Mouse (Mus musculus): ENCODE results near the gene Bbs9. TPM values are rescaled to one million over a fixed set of nuclear protein-coding genes. Genes with fewer than 3 reads are reported as not detected.
"Not testable (repeated sequence)": the region's sequence is repeated elsewhere in the genome, so short reads cannot be mapped to it uniquely, and the experiment has no call there.

Bbs9 gene
- polyA plus RNA-seq, 1 experiment from 2014 or later, result 12.3 TPM

DNA sequence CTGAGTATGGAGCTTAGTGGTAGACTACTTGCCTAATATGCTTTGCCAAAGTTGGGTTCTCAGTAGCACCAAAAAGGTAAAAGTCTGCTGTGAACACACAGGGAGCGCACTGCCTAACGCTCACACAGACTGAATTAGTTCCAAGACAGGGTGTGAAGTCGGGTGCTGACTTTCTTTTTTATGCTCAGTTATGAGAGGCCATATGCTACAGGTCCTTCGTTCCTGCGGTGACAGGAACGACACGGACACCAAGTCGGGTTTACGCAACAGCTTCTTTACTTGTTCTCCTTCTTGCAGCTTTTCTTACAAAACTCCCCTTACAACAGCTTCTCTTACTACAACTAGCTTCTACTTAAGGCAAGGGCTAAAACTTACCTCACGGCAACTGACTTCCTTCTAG is 32.4 kb upstream of the Bbs9 start:
- peaks cover 17% of the 10 kb centered on the region for H3K36me3 ChIP-seq (ENCODE audit: control insufficient read depth, insufficient read depth, low read length)
- no peak overlapping the region for H3K27ac ChIP-seq (ENCODE audit: low read depth, low read length)
- no peaks in the 10 kb centered on the region for H3K27me3 ChIP-seq (ENCODE audit: control insufficient read depth, insufficient read depth, low read length)
- H3K4me2 ChIP-seq (replicated peaks; ENCODE audit: low read depth, low read length), result no peak overlapping the region
- no peak overlapping the region for H3K9ac ChIP-seq (ENCODE audit: low read depth, low read length)
- no peaks in the 10 kb centered on the region for H3K9me3 ChIP-seq (ENCODE audit: control insufficient read depth, low read length)
- ATAC-seq (ENCODE audit: low FRiP score, low TSS enrichment), result no peak
- H3K4me1 ChIP-seq (ENCODE audit: control insufficient read depth, insufficient read depth, low read length), result no peaks in the 10 kb centered on the region
- whole genome bisulfite sequencing, result 89% methylated on average over 10 of the region's 10 CpGs
- no peak overlapping the region for H3K4me3 ChIP-seq (ENCODE audit: low read length)

DNA sequence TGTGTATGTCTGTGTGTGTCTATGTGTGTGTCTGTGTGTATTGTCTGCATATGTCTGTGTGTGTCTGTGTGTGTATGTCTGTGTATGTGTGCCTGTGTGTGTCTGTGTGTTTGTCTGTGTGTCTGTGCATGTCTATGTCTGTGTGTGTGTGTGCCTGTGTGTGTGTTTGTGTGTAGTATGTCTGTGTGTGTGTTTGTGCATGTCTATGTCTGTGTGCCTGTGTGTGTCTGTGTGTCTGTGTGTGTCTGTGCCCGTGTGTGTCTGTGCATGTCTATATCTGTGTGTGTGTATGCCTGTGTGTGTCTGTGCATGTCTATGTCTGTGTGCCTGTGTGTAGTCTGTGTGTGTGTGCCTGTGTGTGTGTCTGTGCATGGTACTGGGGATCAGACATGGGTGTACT is 30.4 kb upstream of the Bbs9 start:
- Histone ChIP-seq H3K27me3 (ENCODE audit: control insufficient read depth, insufficient read depth, low read length) (no peaks in the 10 kb centered on the region), H3K4me3 (ENCODE audit: low read length) (no peak overlapping the region), H3K36me3 (ENCODE audit: control insufficient read depth, insufficient read depth, low read length) (peaks cover 34% of the 10 kb centered on the region), H3K9me3 (ENCODE audit: control insufficient read depth, low read length) (no peaks in the 10 kb centered on the region), H3K4me2 (replicated peaks; ENCODE audit: low read depth, low read length) (no peak overlapping the region), H3K4me1 (ENCODE audit: control insufficient read depth, insufficient read depth, low read length) (no peaks in the 10 kb centered on the region), H3K27ac (ENCODE audit: low read depth, low read length) (no peak overlapping the region), H3K9ac (ENCODE audit: low read depth, low read length) (no peak overlapping the region)
- ATAC-seq (ENCODE audit: low FRiP score, low TSS enrichment), result no peak
- WGBS, result 74% methylated on average over 1 of the region's 1 CpGs

DNA sequence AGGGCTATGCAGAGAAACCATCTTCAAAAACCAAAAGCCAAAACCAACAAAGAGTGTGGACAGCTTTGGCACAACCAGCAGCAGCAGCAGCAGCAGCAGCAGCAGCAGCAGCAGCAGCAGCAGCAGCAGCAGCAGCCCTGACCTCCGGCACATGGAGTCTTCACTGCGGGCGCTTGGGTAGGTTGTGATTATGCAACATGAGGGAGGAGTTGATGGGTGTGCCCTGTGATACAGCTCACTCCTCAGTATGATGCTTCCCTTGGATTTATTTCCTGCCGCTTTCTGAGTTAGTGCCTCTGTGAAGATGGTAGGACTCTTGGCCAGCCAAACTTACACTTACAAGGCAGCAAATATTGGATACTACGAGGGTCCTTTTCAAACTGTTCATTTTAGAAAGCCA is 28.3 kb upstream of the Bbs9 start:
- no peak overlapping the region for H3K4me3 ChIP-seq (ENCODE audit: low read length)
- no peak for ATAC-seq (ENCODE audit: low FRiP score, low TSS enrichment)
- no peaks in the 10 kb centered on the region for H3K9me3 ChIP-seq (ENCODE audit: control insufficient read depth, low read length)
- no peak overlapping the region for H3K4me2 ChIP-seq (replicated peaks; ENCODE audit: low read depth, low read length)
- no peaks in the 10 kb centered on the region for H3K4me1 ChIP-seq (ENCODE audit: control insufficient read depth, insufficient read depth, low read length)
- H3K27ac ChIP-seq (ENCODE audit: low read depth, low read length), result no peak overlapping the region
- WGBS, result 96% methylated on average over 5 of the region's 5 CpGs
- no peaks in the 10 kb centered on the region for H3K27me3 ChIP-seq (ENCODE audit: control insufficient read depth, insufficient read depth, low read length)
- peaks cover 55% of the 10 kb centered on the region for H3K36me3 ChIP-seq (ENCODE audit: control insufficient read depth, insufficient read depth, low read length)
- H3K9ac ChIP-seq (ENCODE audit: low read depth, low read length), result no peak overlapping the region

DNA sequence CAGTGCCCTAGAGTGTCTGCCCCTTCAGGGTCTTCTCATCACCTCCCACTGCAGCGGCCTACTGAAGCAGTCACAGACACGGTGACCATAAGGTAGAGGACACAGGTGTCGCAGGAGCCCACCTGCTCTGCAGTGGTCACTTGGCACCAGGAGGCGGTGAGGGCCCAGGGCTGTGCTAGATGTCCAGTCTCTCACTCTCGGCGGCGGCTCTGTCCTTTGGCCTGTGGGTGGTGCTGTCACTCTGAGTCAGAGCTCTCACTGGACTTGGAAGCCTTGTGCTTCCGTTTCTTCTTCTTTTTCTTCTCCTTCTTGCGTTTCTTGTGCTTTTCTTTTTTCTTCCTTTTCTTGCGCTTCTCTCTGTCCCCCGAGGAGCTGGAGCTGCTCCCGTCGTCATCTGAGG is 27.1 kb upstream of the Bbs9 start:
- H3K4me1 ChIP-seq (ENCODE audit: control insufficient read depth, insufficient read depth, low read length), result no peaks in the 10 kb centered on the region
- WGBS, result 90% methylated on average over 13 of the region's 13 CpGs
- no peak overlapping the region for H3K4me3 ChIP-seq (ENCODE audit: low read length)
- no peak for ATAC-seq (ENCODE audit: low FRiP score, low TSS enrichment)
- no peak overlapping the region for H3K27ac ChIP-seq (ENCODE audit: low read depth, low read length)
- no peak overlapping the region for H3K4me2 ChIP-seq (replicated peaks; ENCODE audit: low read depth, low read length)
- H3K9ac ChIP-seq (ENCODE audit: low read depth, low read length), result no peak overlapping the region
- no peaks in the 10 kb centered on the region for H3K27me3 ChIP-seq (ENCODE audit: control insufficient read depth, insufficient read depth, low read length)
- no peaks in the 10 kb centered on the region for H3K9me3 ChIP-seq (ENCODE audit: control insufficient read depth, low read length)
- H3K36me3 ChIP-seq (ENCODE audit: control insufficient read depth, insufficient read depth, low read length), result peaks cover 67% of the 10 kb centered on the region

DNA sequence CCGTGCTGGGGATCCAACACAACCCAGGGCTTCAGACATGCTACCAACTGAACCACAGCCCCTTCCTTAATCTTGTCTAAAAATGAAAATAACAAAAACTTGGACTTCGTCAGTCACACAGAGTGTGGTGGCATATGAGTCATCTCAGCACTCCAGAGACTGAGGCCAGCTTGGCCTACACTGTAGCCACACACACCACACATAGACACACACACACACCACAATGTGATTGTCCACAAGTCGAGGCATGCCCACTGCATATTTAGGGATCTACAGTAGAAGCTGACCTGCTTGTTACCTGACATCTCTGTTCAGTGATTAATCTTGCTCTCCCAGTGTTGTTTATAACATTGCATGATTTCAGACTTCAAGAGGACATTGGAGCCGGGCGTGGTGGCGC is 26.3 kb upstream of the Bbs9 start:
- H3K36me3 ChIP-seq (ENCODE audit: control insufficient read depth, insufficient read depth, low read length), result peaks cover 73% of the 10 kb centered on the region
- no peaks in the 10 kb centered on the region for H3K4me1 ChIP-seq (ENCODE audit: control insufficient read depth, insufficient read depth, low read length)
- no peak overlapping the region for H3K27ac ChIP-seq (ENCODE audit: low read depth, low read length)
- ATAC-seq (ENCODE audit: low FRiP score, low TSS enrichment), result no peak
- no peak overlapping the region for H3K4me2 ChIP-seq (replicated peaks; ENCODE audit: low read depth, low read length)
- no peak overlapping the region for H3K4me3 ChIP-seq (ENCODE audit: low read length)
- no peaks in the 10 kb centered on the region for H3K27me3 ChIP-seq (ENCODE audit: control insufficient read depth, insufficient read depth, low read length)
- H3K9me3 ChIP-seq (ENCODE audit: control insufficient read depth, low read length), result no peaks in the 10 kb centered on the region
- no peak overlapping the region for H3K9ac ChIP-seq (ENCODE audit: low read depth, low read length)
- WGBS, result 96% methylated on average over 6 of the region's 6 CpGs

DNA sequence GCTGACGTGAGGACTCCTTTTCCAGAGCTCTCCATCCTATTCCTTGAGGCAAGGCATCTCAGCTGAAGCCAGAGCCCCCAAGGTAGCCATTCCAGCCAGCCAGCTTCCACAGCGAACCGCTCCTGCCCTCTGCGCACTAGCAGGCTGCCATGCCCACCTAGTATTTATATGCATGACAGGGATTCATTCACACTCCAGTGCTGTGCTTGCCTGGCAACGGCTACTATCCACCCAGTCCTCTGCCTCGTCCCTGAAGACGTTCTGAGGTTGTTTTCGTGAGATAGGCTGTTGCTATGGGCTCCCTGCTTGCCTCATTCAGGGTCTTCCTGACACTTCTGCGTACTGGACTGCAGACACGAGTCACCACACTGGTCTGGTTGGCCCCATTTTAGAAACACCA is 22.8 kb upstream of the Bbs9 start:
- Histone ChIP-seq H3K4me1 (ENCODE audit: control insufficient read depth, insufficient read depth, low read length) (no peaks in the 10 kb centered on the region), H3K36me3 (ENCODE audit: control insufficient read depth, insufficient read depth, low read length) (peaks cover 92% of the 10 kb centered on the region), H3K27ac (ENCODE audit: low read depth, low read length) (no peak overlapping the region), H3K27me3 (ENCODE audit: control insufficient read depth, insufficient read depth, low read length) (no peaks in the 10 kb centered on the region), H3K9me3 (ENCODE audit: control insufficient read depth, low read length) (no peaks in the 10 kb centered on the region), H3K4me2 (replicated peaks; ENCODE audit: low read depth, low read length) (no peak overlapping the region), H3K4me3 (ENCODE audit: low read length) (no peak overlapping the region), H3K9ac (ENCODE audit: low read depth, low read length) (no peak overlapping the region)
- 89% methylated on average over 10 of the region's 10 CpGs for WGBS
- ATAC-seq (ENCODE audit: low FRiP score, low TSS enrichment), result no peak

DNA sequence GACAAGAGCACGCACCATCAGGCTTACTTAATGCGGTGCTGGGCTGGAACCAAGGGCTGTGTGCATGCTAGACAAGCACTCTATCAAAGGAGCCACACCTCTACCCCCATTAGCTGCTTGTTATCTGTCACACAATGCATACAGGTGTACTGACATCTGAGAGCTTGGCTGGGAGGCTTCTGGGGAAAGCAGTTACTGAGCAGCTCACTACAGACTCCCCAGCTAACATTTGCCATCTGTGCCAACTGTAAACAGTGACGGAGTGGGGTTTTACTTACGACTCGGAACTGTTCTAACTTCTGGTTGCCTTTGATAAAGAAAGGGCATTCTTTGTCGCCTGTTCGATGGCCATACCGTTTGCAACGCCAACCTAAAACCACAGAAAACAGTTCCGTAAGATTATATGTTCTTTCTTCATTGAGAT is 22.0 kb upstream of the Bbs9 start:
- no peak for ATAC-seq (ENCODE audit: low FRiP score, low TSS enrichment)
- no peaks in the 10 kb centered on the region for H3K4me1 ChIP-seq (ENCODE audit: control insufficient read depth, insufficient read depth, low read length)
- whole genome bisulfite sequencing, result 93% methylated on average over 10 of the region's 10 CpGs

DNA sequence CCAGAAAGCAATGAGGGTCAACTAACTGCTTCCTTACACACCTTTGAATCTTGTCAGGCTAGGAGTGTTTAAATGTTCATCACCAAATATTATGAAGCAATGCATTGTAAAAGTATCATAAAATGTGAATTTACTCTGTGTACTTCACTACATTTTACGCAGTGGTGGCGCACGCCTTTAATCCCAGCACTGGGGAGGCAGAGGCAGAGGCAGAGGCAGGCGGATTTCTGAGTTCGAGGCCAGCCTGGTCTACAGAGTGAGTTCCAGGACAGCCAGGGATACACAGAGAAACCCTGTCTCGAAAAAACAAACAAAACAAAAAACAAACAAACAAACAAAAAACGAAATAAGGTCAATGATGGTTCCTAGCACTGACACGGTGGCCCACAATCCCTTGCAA is 21.5 kb upstream of the Bbs9 start, which contains the start of gene Gm17545:
Gene Gm17545 (plus strand): TSS at position 301 of the 400 bp plus-strand sequence.
- peaks cover 81% of the 10 kb centered on the region for H3K36me3 ChIP-seq (ENCODE audit: control insufficient read depth, insufficient read depth, low read length)
- H3K27ac ChIP-seq (ENCODE audit: low read depth, low read length); H3K4me2 ChIP-seq (replicated peaks; ENCODE audit: low read depth, low read length); H3K27me3 ChIP-seq (ENCODE audit: control insufficient read depth, insufficient read depth, low read length); H3K9ac ChIP-seq (ENCODE audit: low read depth, low read length); H3K4me1 ChIP-seq (ENCODE audit: control insufficient read depth, insufficient read depth, low read length); H3K9me3 ChIP-seq (ENCODE audit: control insufficient read depth, low read length); ATAC-seq (ENCODE audit: low FRiP score, low TSS enrichment); H3K4me3 ChIP-seq (ENCODE audit: low read length): not testable (repeated sequence)
- 92% methylated on average over 8 of the region's 8 CpGs for WGBS

More for the DNA sequence above, 22.0 kb upstream of the Bbs9 start:
- H3K27me3 ChIP-seq (ENCODE audit: control insufficient read depth, insufficient read depth, low read length), result no peaks in the 10 kb centered on the region
- H3K9me3 ChIP-seq (ENCODE audit: control insufficient read depth, low read length), result no peaks in the 10 kb centered on the region
- H3K4me3 ChIP-seq (ENCODE audit: low read length), result no peak overlapping the region
- H3K27ac ChIP-seq (ENCODE audit: low read depth, low read length), result no peak overlapping the region
- peaks cover 86% of the 10 kb centered on the region for H3K36me3 ChIP-seq (ENCODE audit: control insufficient read depth, insufficient read depth, low read length)
- no peak overlapping the region for H3K4me2 ChIP-seq (replicated peaks; ENCODE audit: low read depth, low read length)
- no peak overlapping the region for H3K9ac ChIP-seq (ENCODE audit: low read depth, low read length)

DNA sequence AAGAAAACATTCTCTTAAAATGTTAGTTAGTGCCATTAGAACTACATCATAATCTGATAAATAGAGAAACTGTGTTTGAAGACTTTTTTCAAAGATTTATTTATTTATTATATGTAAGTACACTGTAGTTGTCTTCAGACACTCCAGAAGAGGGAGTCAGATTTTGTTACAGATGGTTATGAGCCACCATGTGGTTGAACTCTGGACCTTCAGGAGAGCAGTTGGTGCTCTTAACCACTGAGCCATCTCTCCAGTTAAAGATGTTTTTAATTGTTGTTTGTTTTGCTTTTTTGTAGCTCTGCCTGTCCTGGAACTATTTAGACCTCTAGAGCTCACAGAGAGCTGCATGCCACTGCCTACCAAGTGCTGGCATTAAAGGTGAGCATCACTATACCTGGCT is 20.5 kb upstream of the Bbs9 start:
- Histone ChIP-seq H3K27ac (ENCODE audit: low read depth, low read length) (no peak overlapping the region), H3K36me3 (ENCODE audit: control insufficient read depth, insufficient read depth, low read length) (peaks cover 73% of the 10 kb centered on the region), H3K9ac (ENCODE audit: low read depth, low read length) (no peak overlapping the region), H3K4me1 (ENCODE audit: control insufficient read depth, insufficient read depth, low read length) (no peaks in the 10 kb centered on the region), H3K9me3 (ENCODE audit: control insufficient read depth, low read length) (no peaks in the 10 kb centered on the region), H3K27me3 (ENCODE audit: control insufficient read depth, insufficient read depth, low read length) (no peaks in the 10 kb centered on the region), H3K4me3 (ENCODE audit: low read length) (no peak overlapping the region), H3K4me2 (replicated peaks; ENCODE audit: low read depth, low read length) (no peak overlapping the region)
- ATAC-seq (ENCODE audit: low FRiP score, low TSS enrichment), result no peak

All from kidney, embryonic 14.5 days (tissue).